Mouse (Mus musculus) layer of hippocampus, postnatal 10 days (tissue): ENCODE results near the gene March5. TPM values are rescaled to one million over a fixed set of nuclear protein-coding genes. Genes with fewer than 3 reads are reported as not detected.
"Not testable (repeated sequence)": the region's sequence is repeated elsewhere in the genome, so short reads cannot be mapped to it uniquely, and the experiment has no call there.

Experiments
- DNase-seq, 2 experiments: peaks; one replicate each; pipeline ENCODE4 v3.0.0; 2021; ENCODE audit warnings: low spot score in 2 of 2
- total RNA-seq, 2 experiments: library from RNA; stranded (reverse); gene quantifications; 2 replicates each; pipeline ENCODE4 v1.2.3; 2021

The March5 gene
- total RNA-seq, 2 experiments from 2014 or later: 93.2 to 94.8 TPM

- peak; percentile 34 to 49 for DNase-seq
These were observed 923 bp downstream of the March5 start, which contains the start of gene Cpeb3 for GRCm38 (mm10) chr19:37208176-37208755. TSS of gene Cpeb3 (minus strand) at chr19:37208601.

DNA sequence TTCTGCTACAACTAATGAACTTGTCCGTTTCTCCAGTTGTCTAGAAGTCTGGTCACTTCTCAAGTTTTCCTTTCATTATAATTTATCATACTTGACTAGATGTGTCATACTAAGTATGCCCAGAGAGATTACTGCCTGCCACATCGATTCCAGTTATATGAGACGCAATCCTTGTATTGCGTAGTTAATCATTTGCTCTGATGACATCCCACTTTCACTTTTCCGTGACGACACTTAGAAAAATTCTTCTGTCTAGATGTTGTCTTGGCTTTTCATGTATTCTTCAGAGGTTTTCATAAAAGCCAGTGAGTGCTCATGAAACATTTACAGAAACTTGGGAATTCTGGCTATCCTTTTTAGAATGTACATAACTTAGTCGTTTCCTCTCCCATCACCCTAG, 1.6 kb downstream of the March5 start:
- no peak for DNase-seq

GRCm38 (mm10) chr19:37209467-37210128, 2.3 kb downstream of the March5 start:
- no peak for DNase-seq

GRCm38 (mm10) chr19:37210457-37210856, 3.1 kb downstream of the March5 start:
- DNase-seq: no peak

DNA sequence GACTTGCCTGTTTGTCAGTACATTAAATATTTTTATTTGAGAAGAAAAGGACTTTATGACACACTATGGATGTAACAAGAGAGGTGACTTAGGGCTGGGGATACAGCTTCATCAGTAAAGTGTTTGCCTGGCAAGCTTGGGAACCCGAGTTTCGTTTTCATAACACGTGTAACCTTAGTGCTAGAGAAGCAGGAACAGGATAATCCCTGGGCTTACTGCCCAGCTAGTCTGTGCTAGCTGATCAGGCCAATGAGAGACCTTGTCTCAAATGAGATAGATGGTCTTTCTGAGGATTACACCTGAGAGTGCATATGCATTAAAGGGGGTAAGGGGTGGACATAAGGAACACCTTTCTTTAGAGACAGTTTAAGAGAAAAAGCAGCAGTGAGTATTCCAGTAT, 4.1 kb downstream of the March5 start:
- no peak for DNase-seq

DNA sequence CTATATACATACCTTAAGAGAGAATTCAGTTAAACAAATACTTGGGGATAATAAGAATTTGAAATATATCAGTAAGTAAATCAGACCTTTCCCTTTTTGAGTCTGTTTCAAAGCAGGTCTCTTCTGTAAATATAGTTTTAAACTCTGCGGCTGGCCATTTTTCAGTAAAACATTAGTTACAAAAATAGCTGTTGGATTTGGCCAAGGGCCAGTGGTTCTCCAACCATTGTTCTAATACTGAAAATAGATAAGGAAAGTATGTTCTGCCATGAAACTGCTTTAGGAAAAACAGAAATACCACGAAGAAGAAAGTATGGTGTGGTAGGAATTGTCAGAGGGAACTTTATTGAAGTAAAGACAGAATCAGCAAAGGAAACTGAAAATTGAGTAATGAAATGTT, 7.4 kb downstream of the March5 start:
- no peak for DNase-seq

DNA sequence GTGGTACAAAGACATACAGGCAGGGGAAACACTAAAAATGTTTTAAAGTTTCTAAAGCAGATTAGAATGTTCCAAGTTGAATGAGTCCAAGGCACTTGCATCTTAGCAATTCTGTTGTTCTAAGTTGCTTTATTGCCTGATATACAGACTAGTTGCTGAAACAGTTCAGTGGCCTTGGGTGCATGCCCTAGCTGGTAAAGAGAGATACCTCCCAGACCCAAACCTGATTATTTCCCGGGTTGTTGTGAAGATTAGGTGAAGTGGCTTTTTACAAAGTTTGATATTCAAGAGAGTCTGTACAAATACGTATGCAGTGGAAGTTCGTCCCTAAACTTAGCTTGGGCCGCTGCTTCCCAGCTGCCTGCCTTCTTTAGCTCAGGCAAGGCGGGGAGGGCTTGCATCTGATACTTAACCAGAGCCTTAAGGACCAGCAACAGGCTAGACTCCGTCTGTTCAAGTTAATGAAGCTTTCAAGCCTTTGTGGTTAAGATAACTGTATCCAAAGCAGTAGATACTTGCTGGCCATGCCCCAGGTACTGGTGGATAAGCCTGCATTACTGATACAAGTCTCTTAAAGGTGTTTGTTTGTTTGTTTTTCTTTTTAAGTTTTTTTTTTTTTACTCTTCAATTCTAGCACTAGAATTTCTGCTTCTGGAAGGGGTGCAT, 18.0 kb downstream of the March5 start:
- no peak for DNase-seq

DNA sequence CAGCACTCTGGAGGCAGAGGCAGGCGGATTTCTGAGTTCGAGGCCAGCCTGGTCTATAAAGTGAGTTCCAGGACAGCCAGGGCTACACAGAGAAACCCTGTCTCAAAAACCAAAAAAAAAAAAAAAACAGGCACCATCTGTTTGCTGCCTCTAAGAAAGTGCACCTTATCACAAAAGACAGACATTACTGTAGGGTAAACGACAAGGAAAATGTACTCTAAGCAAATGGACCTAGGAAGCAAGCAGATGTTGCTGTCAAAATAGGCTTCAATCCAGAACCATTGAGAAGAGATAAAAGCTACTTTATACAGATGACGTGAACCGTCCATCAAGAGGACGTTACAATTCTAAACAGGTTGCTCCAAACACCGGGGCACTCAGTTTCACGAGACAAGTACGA, 25.3 kb downstream of the March5 start:
- DNase-seq: not testable (repeated sequence)

- DNase-seq: no peak
These were observed 26.5 kb downstream of the March5 start for GRCm38 (mm10) chr19:37233561-37234539.

DNA sequence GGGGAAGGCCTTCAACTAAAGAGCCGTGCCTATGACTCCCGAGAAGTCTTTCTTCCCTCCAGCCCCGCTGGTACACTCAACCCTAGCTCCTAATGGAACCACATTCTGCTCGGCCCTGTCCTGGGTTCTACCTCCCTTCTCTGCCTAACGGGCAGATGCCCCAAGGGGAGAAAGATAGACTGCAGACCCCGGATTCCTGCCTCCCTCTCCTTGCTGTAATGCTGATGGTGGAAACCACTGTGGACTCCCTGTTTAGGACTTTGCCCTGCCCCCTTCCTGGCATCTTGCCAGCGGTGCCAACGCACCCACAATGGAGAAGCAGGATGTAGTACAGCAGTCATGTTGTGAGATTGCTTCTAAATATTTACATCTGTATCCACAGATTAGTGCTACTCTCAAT, 28.5 kb downstream of the March5 start:
- peak; percentile 29 to 30 for DNase-seq

DNA sequence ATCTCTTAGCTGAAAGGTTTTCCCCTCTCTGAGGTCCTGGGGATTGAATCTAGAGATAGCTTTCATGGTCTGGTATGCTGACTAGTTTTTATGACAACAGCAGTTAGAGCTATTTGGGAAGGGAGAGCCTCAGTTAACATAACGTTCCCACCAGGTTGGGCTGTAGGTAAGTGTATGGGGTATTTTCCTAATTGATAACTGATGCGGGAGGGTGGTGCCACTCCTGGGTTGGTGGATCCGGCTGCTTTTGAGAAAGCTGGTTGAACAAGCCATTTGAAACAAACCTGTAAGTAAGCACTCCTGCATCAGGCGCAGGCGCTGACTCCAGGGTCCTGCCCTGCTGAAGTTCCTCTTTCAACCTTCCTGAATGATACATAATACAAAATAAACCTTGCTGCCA, 30.0 kb downstream of the March5 start:
- no peak for DNase-seq

DNA sequence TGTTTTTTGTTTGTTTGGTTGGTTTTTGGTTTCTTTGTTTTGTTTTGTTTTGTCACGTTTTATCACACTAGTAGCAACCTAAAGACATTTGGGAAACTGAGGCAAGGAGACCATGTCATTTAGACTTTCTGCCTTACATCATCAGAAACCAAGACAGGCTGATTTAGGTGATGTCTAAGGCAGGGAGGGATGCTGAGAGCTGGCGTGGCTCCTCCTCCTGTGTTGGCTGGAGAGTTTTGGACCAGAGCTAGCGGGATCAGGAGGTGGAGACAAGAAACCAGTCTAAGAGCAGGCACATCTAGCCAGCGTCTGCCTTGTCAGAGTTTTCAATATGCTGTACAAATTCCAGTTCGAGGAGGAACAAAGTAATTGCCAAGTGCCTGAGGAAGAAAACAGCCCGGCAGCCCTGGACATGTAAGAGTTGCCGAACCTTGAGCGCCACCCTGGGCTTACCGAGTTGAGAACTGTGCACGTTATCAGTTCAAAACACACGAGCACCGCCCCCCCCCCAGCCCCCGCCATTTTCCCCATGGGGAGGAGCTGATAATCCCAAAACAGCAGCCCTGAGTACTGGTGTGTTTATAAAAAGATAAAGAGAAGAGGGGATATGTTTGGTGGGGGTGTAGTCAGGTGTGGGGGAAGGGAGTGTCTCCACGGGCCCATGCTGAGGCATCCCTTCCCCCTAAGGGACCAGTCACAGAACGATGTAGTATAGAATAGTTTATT, 30.5 kb downstream of the March5 start:
- no peak for DNase-seq

GRCm38 (mm10) chr19:37238651-37239050, 31.3 kb downstream of the March5 start:
- DNase-seq: peak; percentile 30 to 38

GRCm38 (mm10) chr19:37239096-37239495, 31.8 kb downstream of the March5 start:
- peak in 1 of 2 experiments; percentile 35 for DNase-seq

GRCm38 (mm10) chr19:37241201-37241600, 33.9 kb downstream of the March5 start:
- no peak for DNase-seq

DNA sequence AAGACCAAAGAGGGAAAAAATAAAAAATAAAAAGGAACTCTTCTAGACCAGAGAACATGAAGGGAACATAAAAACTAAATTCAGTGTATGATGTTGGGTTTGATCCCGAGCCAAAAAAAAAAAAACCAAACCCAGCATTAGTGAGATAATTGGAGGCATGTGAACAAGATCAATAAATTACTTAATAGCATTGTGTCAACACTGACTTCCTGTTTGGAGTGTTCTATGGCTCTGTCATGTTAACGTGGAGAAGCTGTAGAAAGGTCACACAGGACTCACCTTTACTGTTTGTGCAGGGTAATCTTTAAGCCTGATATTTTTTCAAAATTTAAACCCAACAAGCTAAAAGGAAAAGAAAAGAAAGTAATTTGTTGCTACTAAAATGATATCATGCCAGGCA, 35.4 kb downstream of the March5 start:
- no peak for DNase-seq

GRCm38 (mm10) chr19:37246859-37247258, 39.5 kb downstream of the March5 start:
- DNase-seq: no peak

DNA sequence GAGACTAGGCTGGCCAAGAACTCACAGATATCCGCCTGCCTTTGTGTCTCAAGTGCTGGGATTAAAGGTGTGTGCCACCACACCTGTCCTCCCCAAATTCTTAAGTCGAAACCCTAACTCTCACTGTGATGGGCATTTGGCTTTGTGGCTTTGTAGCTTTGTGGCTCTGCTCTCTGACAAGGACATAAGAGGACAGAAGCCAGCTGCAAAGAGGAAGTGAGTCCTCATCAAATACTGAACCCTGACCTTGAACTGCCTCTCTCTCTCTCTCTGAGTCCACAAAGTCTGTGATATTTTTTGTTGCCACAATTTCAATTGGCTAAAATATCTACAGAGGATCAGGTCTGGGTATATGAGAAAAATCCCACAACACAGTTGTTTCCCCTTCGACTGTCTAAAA, 40.9 kb downstream of the March5 start:
- DNase-seq: no peak

- DNase-seq: no peak
These were observed 44.8 kb downstream of the March5 start for GRCm38 (mm10) chr19:37252104-37252503.

- no peak for DNase-seq
These were observed 48.0 kb downstream of the March5 start for GRCm38 (mm10) chr19:37255321-37255720.

GRCm38 (mm10) chr19:37262389-37262788, 55.0 kb downstream of the March5 start:
- no peak for DNase-seq
